Mouse (Mus musculus) ES-E14 (cell line): ENCODE data around the gene Slc12a5.

Experiments used
- CHD2 ChIP-seq: IDR thresholded peaks from 2 replicates; pipeline ENCODE4 v1.6.1; 2014; ENCODE audit warnings: mild to moderate bottlenecking, low read depth, low read length, inconsistent platforms
- HCFC1 ChIP-seq: IDR thresholded peaks from 2 replicates; pipeline ENCODE4 v1.6.1; 2012; ENCODE audit warnings: low read length, inconsistent platforms, borderline replicate concordance; ENCODE audit not compliant: insufficient read depth
- MAFK ChIP-seq: IDR thresholded peaks from 2 replicates; pipeline ENCODE4 v1.6.1; 2014; ENCODE audit warnings: mild to moderate bottlenecking, low read depth, low read length, inconsistent platforms; ENCODE audit not compliant: insufficient read depth
- ZC3H11A ChIP-seq: IDR thresholded peaks from 2 replicates; pipeline ENCODE4 v1.6.1; 2012; ENCODE audit warnings: low read depth, mild to moderate bottlenecking, inconsistent platforms, low read length, borderline replicate concordance
- ZNF384 ChIP-seq: IDR thresholded peaks from 2 replicates; pipeline ENCODE4 v1.6.1; 2012; ENCODE audit warnings: low read depth, low read length, inconsistent platforms

DNA sequence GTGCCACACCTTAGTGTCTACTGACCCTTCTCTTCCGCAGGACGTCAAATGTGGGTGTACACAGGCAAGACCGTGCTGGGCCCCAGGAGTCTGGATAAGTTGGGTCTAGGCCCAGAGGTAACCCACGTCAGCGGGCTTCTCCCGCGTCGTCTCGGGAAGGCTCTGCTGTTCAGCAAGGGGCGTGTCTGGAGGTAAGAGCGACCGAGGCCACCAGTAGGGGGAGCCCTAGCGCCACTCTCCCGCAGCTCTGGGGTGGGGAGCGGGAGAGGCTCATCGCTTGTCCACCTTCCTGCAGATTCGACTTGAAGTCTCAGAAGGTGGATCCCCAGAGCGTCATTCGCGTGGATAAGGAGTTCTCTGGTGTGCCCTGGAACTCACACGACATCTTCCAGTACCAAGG is 7.4 kb upstream of the Slc12a5 start:
- TF ChIP-seq HCFC1 (no peak), ZNF384 (no peak), ZC3H11A (peak; percentile 55; the same call in 1 of the 2 replicates), CHD2 (no peak), MAFK (no peak)
